Mouse (Mus musculus) adrenal gland, adult 18-20 months (tissue): ENCODE measurements at regions not wholly inside any gene's neighbourhood (a gene's known extent, or its start where the extent isn't known, plus 50 kb on each side); places are given as distances from the start of the nearest gene placed in this dataset.

Experiments used
- microRNA-seq, 2 experiments: library from miRNA; unstranded; fragments of <30 nt; microRNA quantifications; one replicate each; pipeline ENCODE4 v1.2.0; 2021; ENCODE audit warnings: borderline number of aligned reads in 2 of 2

Small RNA genes lying in the stretch of these regions (microRNA-seq; reads per million reads assigned to microRNA genes)
- 0 reads per million in 2 experiments for gene Gm23881
